Mouse (Mus musculus): Measurements from ENCODE around the gene Mmp19. TPM values are rescaled to one million over a fixed set of nuclear protein-coding genes. Genes with fewer than 3 reads are reported as not detected.
"Not testable (repeated sequence)": the region's sequence is repeated elsewhere in the genome, so short reads cannot be mapped to it uniquely, and the experiment has no call there.

Gene Mmp19
- polyA plus RNA-seq, 2 experiments: 8.0 to 8.3 TPM

GRCm38 (mm10) chr10:128817033-128817432, 26.3 kb downstream of the Mmp19 start, which contains the start of gene Sarnp:
Gene Sarnp, plus strand, starts transcription at chr10:128817333.
- no peak within 1 kb of the TSS for H3K4me2 ChIP-seq (ENCODE audit: low read depth)
- H3K36me3 ChIP-seq (replicated peaks; ENCODE audit: control insufficient read depth, insufficient read depth, low read depth): peaks cover 47% of the 10 kb centered on the region
- H3K4me1 ChIP-seq (replicated peaks; ENCODE audit: control insufficient read depth in 2 of 2, insufficient read depth in 2 of 2, low read length in 1 of 2): peaks cover 5 to 6% of the 10 kb centered on the region in 2 experiments; a peak in 3 of 4 replicates
- WGBS (ENCODE audit: insufficient replicate concordance): 80% methylated on average over 13 of the region's 13 CpGs
- no peak for DNase-seq (ENCODE audit: low read depth in 3 of 3, low spot score in 3 of 3)
- no peaks in the 10 kb centered on the region for H3K9me3 ChIP-seq (ENCODE audit: control insufficient read depth, low read length)
- no peak within 1 kb of the TSS for H3K27ac ChIP-seq
- no peak within 1 kb of the TSS for H3K4me3 ChIP-seq (ENCODE audit: insufficient read depth in 1 of 2, low read depth in 2 of 2, low read length in 2 of 2)
- no peaks in the 10 kb centered on the region for H3K27me3 ChIP-seq (ENCODE audit: control insufficient read depth, insufficient read depth, low read length)
- no peak within 1 kb of the TSS for H3K9ac ChIP-seq (replicated peaks)
- TF ChIP-seq EP300 (IDR thresholded peaks at IDR 0.05; ENCODE audit: low read depth) (no peak), CTCF (IDR thresholded peaks at IDR 0.05; ENCODE audit: low read depth) (no peak)
- no peak for ATAC-seq (ENCODE audit: insufficient read depth)

- WGBS (ENCODE audit: insufficient replicate concordance): 70% methylated on average over 4 of the region's 4 CpGs
- DNase-seq (ENCODE audit: low read depth in 3 of 3, low spot score in 3 of 3): no peak
- Histone ChIP-seq H3K27me3 (ENCODE audit: control insufficient read depth, insufficient read depth, low read length) (no peaks in the 10 kb centered on the region), H3K9ac (replicated peaks) (peak overlapping the region; percentile 79), H3K4me1 (replicated peaks; ENCODE audit: control insufficient read depth in 2 of 2, insufficient read depth in 2 of 2, low read length in 1 of 2) (peaks cover 9 to 10% of the 10 kb centered on the region in 2 experiments), H3K36me3 (replicated peaks; ENCODE audit: control insufficient read depth, insufficient read depth, low read depth) (peaks cover 39% of the 10 kb centered on the region), H3K4me3 (ENCODE audit: insufficient read depth in 1 of 2, low read depth in 2 of 2, low read length in 2 of 2) (peak overlapping the region in 1 of 2 experiments; percentile 96; a peak in 2 of 4 replicates), H3K4me2 (ENCODE audit: low read depth) (peak overlapping the region; percentile 94), H3K27ac (no peak overlapping the region), H3K9me3 (ENCODE audit: control insufficient read depth, low read length) (no peaks in the 10 kb centered on the region)
- TF ChIP-seq CTCF (IDR thresholded peaks at IDR 0.05; ENCODE audit: low read depth) (no peak), EP300 (IDR thresholded peaks at IDR 0.05; ENCODE audit: low read depth) (no peak)
- no peak for ATAC-seq (ENCODE audit: insufficient read depth)
These were observed 29.5 kb downstream of the Mmp19 start for GRCm38 (mm10) chr10:128820217-128820616.

GRCm38 (mm10) chr10:128821358-128822056, 30.8 kb downstream of the Mmp19 start, which contains the start of gene Ormdl2:
Gene Ormdl2, minus strand, starts transcription at chr10:128821645.
- WGBS (ENCODE audit: insufficient replicate concordance): under 1% methylated on average over 46 of the region's 46 CpGs
- Histone ChIP-seq H3K4me1 (replicated peaks; ENCODE audit: control insufficient read depth in 2 of 2, insufficient read depth in 2 of 2, low read length in 1 of 2) (peaks cover 9 to 10% of the 10 kb centered on the region in 2 experiments), H3K4me2 (ENCODE audit: low read depth) (peak within 1 kb of the TSS; percentile 94), H3K27ac (peak within 1 kb of the TSS; percentile 63), H3K4me3 (ENCODE audit: insufficient read depth in 1 of 2, low read depth in 2 of 2, low read length in 2 of 2) (peak within 1 kb of the TSS; percentile 96), H3K9me3 (ENCODE audit: control insufficient read depth, low read length) (no peaks in the 10 kb centered on the region), H3K36me3 (replicated peaks; ENCODE audit: control insufficient read depth, insufficient read depth, low read depth) (peaks cover 30% of the 10 kb centered on the region), H3K27me3 (ENCODE audit: control insufficient read depth, insufficient read depth, low read length) (no peaks in the 10 kb centered on the region), H3K9ac (replicated peaks) (peak within 1 kb of the TSS; percentile 94)
- peak; percentile 98 for ATAC-seq (ENCODE audit: insufficient read depth)
- TF ChIP-seq EP300 (IDR thresholded peaks at IDR 0.05; ENCODE audit: low read depth) (peak; percentile 52), CTCF (IDR thresholded peaks at IDR 0.05; ENCODE audit: low read depth) (peak; percentile 29; the same call in 1 of the 2 replicates)
- peak; percentile 100 for DNase-seq (ENCODE audit: low read depth in 3 of 3, low spot score in 3 of 3)

GRCm38 (mm10) chr10:128822135-128822534, 31.4 kb downstream of the Mmp19 start:
- ATAC-seq (ENCODE audit: insufficient read depth) (no peak; the same call in 1 of the 2 replicates), DNase-seq (ENCODE audit: low read depth in 3 of 3, low spot score in 3 of 3) (no peak)
- Histone ChIP-seq H3K27me3 (ENCODE audit: control insufficient read depth, insufficient read depth, low read length) (no peaks in the 10 kb centered on the region), H3K9ac (replicated peaks) (peak overlapping the region; percentile 94), H3K27ac (peak overlapping the region; percentile 63), H3K4me3 (ENCODE audit: insufficient read depth in 1 of 2, low read depth in 2 of 2, low read length in 2 of 2) (peak overlapping the region; percentile 96), H3K4me2 (ENCODE audit: low read depth) (peak overlapping the region; percentile 94), H3K9me3 (ENCODE audit: control insufficient read depth, low read length) (no peaks in the 10 kb centered on the region), H3K4me1 (replicated peaks; ENCODE audit: control insufficient read depth in 2 of 2, insufficient read depth in 2 of 2, low read length in 1 of 2) (peaks cover 9 to 10% of the 10 kb centered on the region in 2 experiments), H3K36me3 (replicated peaks; ENCODE audit: control insufficient read depth, insufficient read depth, low read depth) (peaks cover 25% of the 10 kb centered on the region)
- TF ChIP-seq EP300 (IDR thresholded peaks at IDR 0.05; ENCODE audit: low read depth): no peak
- no peak for TF ChIP-seq CTCF (IDR thresholded peaks at IDR 0.05; ENCODE audit: low read depth)
- WGBS (ENCODE audit: insufficient replicate concordance): 1% methylated on average over 13 of the region's 13 CpGs

GRCm38 (mm10) chr10:128823087-128823486, 32.4 kb downstream of the Mmp19 start:
- H3K36me3 ChIP-seq (replicated peaks; ENCODE audit: control insufficient read depth, insufficient read depth, low read depth): peaks cover 21% of the 10 kb centered on the region
- DNase-seq (ENCODE audit: low read depth in 3 of 3, low spot score in 3 of 3); H3K27ac ChIP-seq; H3K27me3 ChIP-seq (ENCODE audit: control insufficient read depth, insufficient read depth, low read length); ATAC-seq (ENCODE audit: insufficient read depth); H3K9me3 ChIP-seq (ENCODE audit: control insufficient read depth, low read length); H3K4me1 ChIP-seq (replicated peaks; ENCODE audit: control insufficient read depth in 2 of 2, insufficient read depth in 2 of 2, low read length in 1 of 2): not testable (repeated sequence)
- WGBS (ENCODE audit: insufficient replicate concordance): 60% methylated on average over 4 of the region's 4 CpGs
- H3K4me2 ChIP-seq (ENCODE audit: low read depth): peak overlapping the region; percentile 94
- H3K4me3 ChIP-seq (ENCODE audit: insufficient read depth in 1 of 2, low read depth in 2 of 2, low read length in 2 of 2): peak overlapping the region; percentile 96
- peak overlapping the region; percentile 94; the same call in 1 of the 2 replicates for H3K9ac ChIP-seq (replicated peaks)
